Mouse (Mus musculus) mesoderm, embryonic 11.5 days (tissue): Measurements from ENCODE around the gene Smoc2.

Source experiments
- DNase-seq: peaks from one replicate; pipeline ENCODE4 v3.0.0-alpha.2; 2012; ENCODE audit warnings: low read depth, low spot score

Gene Smoc2

DNA sequence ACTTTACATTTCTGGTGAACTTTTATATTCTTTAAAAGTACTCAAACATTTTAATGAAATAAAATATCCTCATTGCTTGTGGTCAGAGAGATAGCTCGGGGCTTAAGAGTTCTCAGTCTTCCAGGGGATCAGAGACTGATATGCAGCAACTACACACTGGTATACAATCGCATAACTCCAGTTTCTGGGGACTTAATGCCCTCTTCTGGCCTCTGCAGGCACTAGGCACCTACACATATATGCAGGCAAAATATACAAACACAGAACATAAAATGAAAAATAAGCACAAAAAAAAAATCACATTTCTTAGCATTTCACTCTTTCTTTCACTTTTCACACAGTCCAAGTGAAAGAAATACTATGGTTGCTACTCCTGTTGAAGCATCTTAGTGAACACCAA, 133.2 kb downstream of the Smoc2 start:
- no peak for DNase-seq

DNA sequence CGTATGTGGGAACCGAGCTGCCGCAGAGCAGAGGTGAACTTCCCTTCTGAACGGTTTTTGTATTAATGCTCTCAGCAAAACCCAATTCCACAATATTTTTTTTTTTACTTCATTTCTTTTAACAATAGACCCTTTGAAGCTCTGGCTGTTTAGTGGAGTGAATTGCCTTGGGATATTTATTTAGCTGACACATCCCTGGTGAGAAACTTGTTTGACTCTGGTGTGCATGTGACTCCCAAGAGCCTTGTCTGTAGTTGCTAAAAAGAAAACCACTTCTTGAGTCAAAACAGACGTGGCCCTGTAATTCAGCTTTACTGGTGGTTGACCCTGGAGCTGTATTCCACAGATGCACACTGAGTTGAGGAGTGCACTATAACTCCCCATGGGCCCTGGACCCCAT, 135.2 kb downstream of the Smoc2 start:
- DNase-seq: no peak

- DNase-seq: no peak
Observed at GRCm38 (mm10) chr17:14420460-14421046, 141.2 kb downstream of the Smoc2 start.

DNA sequence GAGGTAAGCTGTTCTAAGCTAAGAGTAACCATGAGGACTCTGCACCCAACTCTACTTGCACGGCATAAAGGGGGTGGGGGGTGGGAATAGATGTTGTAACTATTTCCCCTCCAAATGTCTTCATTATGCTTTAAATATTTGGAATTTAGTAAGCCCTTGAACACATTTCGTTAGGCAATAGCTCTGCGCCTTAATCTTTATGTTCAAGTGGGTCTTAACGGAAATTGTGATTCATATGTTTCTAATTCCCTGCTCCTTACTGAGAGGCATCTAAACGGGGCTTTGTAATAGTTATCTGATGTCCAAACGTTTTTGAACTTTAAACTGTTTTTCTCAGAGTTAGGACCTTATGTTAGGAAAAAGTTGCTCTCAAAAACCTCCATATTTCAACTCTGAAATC, 147.2 kb downstream of the Smoc2 start:
- DNase-seq: no peak

GRCm38 (mm10) chr17:14434717-14435116, 155.4 kb downstream of the Smoc2 start:
- no peak for DNase-seq

DNA sequence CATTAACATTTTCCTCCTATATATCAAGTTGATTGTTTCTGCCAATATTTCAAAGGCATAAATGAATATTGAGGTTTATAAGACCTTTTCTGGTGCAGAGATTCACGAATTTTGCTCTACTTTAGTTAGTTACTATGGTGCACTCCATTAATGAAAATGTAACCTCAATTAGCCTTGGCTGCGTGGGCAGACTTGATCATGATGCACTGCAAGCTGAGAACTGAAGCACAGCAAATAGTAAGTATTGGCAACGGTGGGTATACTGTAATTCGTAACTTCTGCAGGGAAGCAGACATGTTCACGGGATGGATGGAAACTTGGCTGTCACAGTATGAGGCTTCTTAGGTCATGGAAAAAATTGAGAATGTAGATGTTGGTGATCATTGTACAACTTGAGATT, 166.3 kb downstream of the Smoc2 start:
- DNase-seq: no peak

DNA sequence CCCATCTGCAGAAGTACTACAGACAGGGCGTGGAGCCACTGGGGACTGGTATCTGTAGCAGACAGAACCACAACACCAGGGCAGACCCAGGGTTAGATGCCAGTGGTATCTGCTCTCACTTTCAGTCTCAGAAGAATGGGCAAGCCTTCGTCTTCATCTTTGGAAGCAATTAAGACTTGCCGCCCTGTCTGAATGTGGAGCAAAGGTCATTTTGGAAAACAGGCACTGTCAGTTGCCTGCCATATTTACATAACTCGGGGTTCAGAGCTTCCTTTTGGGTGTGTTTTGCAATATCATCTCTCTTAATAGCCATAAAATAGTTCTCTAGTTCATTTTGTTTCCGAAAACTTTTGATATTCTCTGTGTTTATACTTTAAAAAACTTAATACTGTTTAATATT, 168.0 kb downstream of the Smoc2 start:
- DNase-seq: no peak
